ENCODE assay signal across 18 mouse cellular contexts in the genomic region with DNA sequence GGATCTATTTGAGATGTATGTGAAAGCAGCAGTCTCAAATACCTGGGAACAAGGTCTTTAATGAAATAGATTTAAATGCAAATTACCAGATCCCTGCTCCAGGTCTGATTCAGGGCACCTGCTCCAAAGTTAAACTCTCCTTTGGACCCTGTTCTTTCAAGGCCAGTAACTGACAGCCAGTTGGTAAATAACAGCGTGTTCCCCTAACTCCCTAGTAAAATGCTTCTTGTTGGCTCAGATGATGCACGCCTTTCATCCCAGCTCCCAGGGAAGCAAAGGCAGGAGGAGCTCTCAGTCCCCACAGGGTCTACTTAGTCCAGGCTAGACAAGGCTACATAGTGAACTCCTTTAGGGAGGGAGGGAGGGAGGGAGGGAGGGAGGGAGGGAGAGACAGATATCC. TPM values are rescaled to one million over a fixed set of nuclear protein-coding genes. Genes with fewer than 3 reads are reported as not detected.
DNase-seq lines count a peak whose midpoint lies in the region; ATAC-seq and TF ChIP-seq lines count a peak whose summit lies in the region.
"Had no signal": no experiment of that assay in that cellular context is flagged by ENCODE, and none has a peak within 500 bp of the region (broad histone marks: within the 10 kb centered on the region; RNA-seq: fewer than 3 reads in every experiment).

No protein-coding gene starts in this region.

- no peak overlapping the region for H3K4me2 ChIP-seq in kidney, postnatal 0 days (ENCODE audit: low read length)
- H3K4me2 ChIP-seq in liver, postnatal 0 days (ENCODE audit: low read depth, low read length): peak overlapping the region; percentile 59
- H3K4me2 ChIP-seq: embryonic facial prominence, embryonic 15.5 days; heart, embryonic 15.5 days; hindbrain, embryonic 14.5 days; intestine, embryonic 15.5 days; neural tube, embryonic 12.5 days had no signal

- H3K27ac ChIP-seq in kidney, postnatal 0 days: peak overlapping the region; percentile 78
- H3K27ac ChIP-seq in liver, postnatal 0 days (ENCODE audit: low read depth): peak overlapping the region; percentile 83
- H3K27ac ChIP-seq: embryonic facial prominence, embryonic 15.5 days; intestine, embryonic 15.5 days; neural tube, embryonic 12.5 days had no signal

- H3K36me3 ChIP-seq in kidney, postnatal 0 days (ENCODE audit: insufficient read depth, low read length): no peaks in the 10 kb centered on the region
- no peaks in the 10 kb centered on the region for H3K36me3 ChIP-seq in liver, postnatal 0 days (replicated peaks; ENCODE audit: insufficient read depth, low read length)
- H3K36me3 ChIP-seq: embryonic facial prominence, embryonic 15.5 days; intestine, embryonic 15.5 days had no signal

- TF ChIP-seq CTCF in kidney, postnatal 0 days (IDR thresholded peaks at IDR 0.05; ENCODE audit: low read depth): no peak
- no peak for TF ChIP-seq CTCF in liver, postnatal 0 days (IDR thresholded peaks at IDR 0.05; ENCODE audit: low read depth)

- H3K9ac ChIP-seq in kidney, postnatal 0 days (ENCODE audit: low read depth, low read length): no peak overlapping the region
- peak overlapping the region; percentile 28; the same call in 1 of the 2 replicates for H3K9ac ChIP-seq in liver, postnatal 0 days (replicated peaks)
- H3K9ac ChIP-seq: embryonic facial prominence, embryonic 15.5 days; heart, embryonic 15.5 days; hindbrain, embryonic 14.5 days; intestine, embryonic 15.5 days; limb, embryonic 12.5 days; neural tube, embryonic 12.5 days had no signal

- 0 out of 2 replicates have a peak, but pooled peaks have one; percentile 21 for TF ChIP-seq EP300 in liver, postnatal 0 days (IDR thresholded peaks at IDR 0.05; ENCODE audit: low read depth)

- 61% methylated on average over 2 of the region's 2 CpGs for WGBS in kidney, postnatal 0 days
- WGBS in liver, postnatal 0 days (ENCODE audit: insufficient replicate concordance): 82% methylated on average over 2 of the region's 2 CpGs

- peak; percentile 54 for DNase-seq in kidney, adult 18-20 months
- no peak for DNase-seq in kidney, postnatal 4 days
- peak; percentile 81 for DNase-seq in kidney, adult 9 months
- no peak for DNase-seq in kidney, postnatal 0 days (ENCODE audit: low spot score)
- DNase-seq in liver, postnatal 0 days: no peak
- no peak for DNase-seq in frontal cortex, postnatal 10 days (ENCODE audit: low spot score in 2 of 2)
- DNase-seq in lung, postnatal 14 days: no peak
- DNase-seq: cerebellum, postnatal 14 days; embryo, embryonic 11 days; lung, postnatal 10 days; thymus, postnatal 14 days had no signal

- no peak overlapping the region for H3K4me3 ChIP-seq in kidney, postnatal 0 days (replicated peaks; ENCODE audit: low read depth, low read length)
- no peak overlapping the region for H3K4me3 ChIP-seq in liver, postnatal 0 days (ENCODE audit: low read depth, low read length)
- H3K4me3 ChIP-seq: embryonic facial prominence, embryonic 15.5 days; heart, embryonic 15.5 days; intestine, embryonic 15.5 days; limb, embryonic 12.5 days; neural tube, embryonic 12.5 days had no signal

- peaks cover 25% of the 10 kb centered on the region for H3K4me1 ChIP-seq in kidney, postnatal 0 days (replicated peaks; ENCODE audit: insufficient read depth, low read length)
- H3K4me1 ChIP-seq in liver, postnatal 0 days (ENCODE audit: insufficient read depth): peaks cover 51% of the 10 kb centered on the region

- H3K27me3 ChIP-seq in kidney, postnatal 0 days (ENCODE audit: insufficient read depth, low read length): no peaks in the 10 kb centered on the region
- no peaks in the 10 kb centered on the region for H3K27me3 ChIP-seq in liver, postnatal 0 days (ENCODE audit: insufficient read depth, low read length)
- H3K27me3 ChIP-seq: embryonic facial prominence, embryonic 15.5 days; heart, embryonic 15.5 days; intestine, embryonic 15.5 days; limb, embryonic 12.5 days; neural tube, embryonic 12.5 days had no signal

- ATAC-seq in kidney, postnatal 0 days (replicated peaks; ENCODE audit: low FRiP score, low read depth): no peak
- ATAC-seq in liver, postnatal 0 days: peak; percentile 63
- ATAC-seq: forebrain, embryonic 14.5 days; intestine, embryonic 15.5 days had no signal

- no peaks in the 10 kb centered on the region for H3K9me3 ChIP-seq in kidney, postnatal 0 days (replicated peaks; ENCODE audit: low read length)
- no peaks in the 10 kb centered on the region for H3K9me3 ChIP-seq in liver, postnatal 0 days (ENCODE audit: low read length)
- H3K9me3 ChIP-seq: embryonic facial prominence, embryonic 15.5 days; heart, embryonic 15.5 days; intestine, embryonic 15.5 days had no signal

RNA-seq across cellular contexts. Expression of gene Clic4, which starts 26.2 kb away (rescaled TPM):
- polyA plus RNA-seq in kidney, postnatal 0 days (2015; fragmentation: Nextera tagmentation; extraction: Ambion mirVana): 147 and 166 TPM in 2 replicates
- polyA plus RNA-seq in liver, postnatal 0 days (2015; fragmentation: Nextera tagmentation; extraction: Ambion mirVana): 52.2 and 64.6 TPM in 2 replicates

Comparison
In these comparisons a context has a peak if more than half of its experiments do, and no peak if none do; other contexts are left out.
1. DNase-seq: peak in kidney, adult 18-20 months (single experiment) and kidney, adult 9 months (single experiment); none in kidney, postnatal 4 days (0 of 2), kidney, postnatal 0 days (single experiment), liver, postnatal 0 days (single experiment), frontal cortex, postnatal 10 days (0 of 2) and lung, postnatal 14 days (single experiment).